Mouse (Mus musculus) forebrain, embryonic 16.5 days (tissue): ENCODE measurements around the gene Aim2. TPM values are rescaled to one million over a fixed set of nuclear protein-coding genes. Genes with fewer than 3 reads are reported as not detected.

Source experiments
- ATAC-seq: fragments of 200-750 bp; cut with Nextera tagmentation; 2 replicates; pipeline ENCODE4 v1.8.0; 2017; ENCODE audit warnings: mild to moderate bottlenecking, moderate library complexity
- H3K27ac ChIP-seq: fragments of 300-500 bp; sonication (generic); 2 replicates; pipeline ENCODE4 v1.5.1; 2014; ENCODE audit warnings: low read length, control low read depth
- H3K27me3 ChIP-seq: fragments of 300-500 bp; sonication (generic); replicated peaks from 2 replicates; pipeline ENCODE4 v1.6.1; 2014; ENCODE audit warnings: low read length; ENCODE audit not compliant: control insufficient read depth, insufficient read depth
- H3K36me3 ChIP-seq: fragments of 300-500 bp; sonication (generic); 2 replicates; pipeline ENCODE4 v1.6.1; 2014; ENCODE audit not compliant: control insufficient read depth, insufficient read depth
- H3K4me1 ChIP-seq: fragments of 300-500 bp; sonication (generic); replicated peaks from 2 replicates; pipeline ENCODE4 v1.6.1; 2014; ENCODE audit warnings: low read length; ENCODE audit not compliant: control insufficient read depth, insufficient read depth
- H3K4me2 ChIP-seq: fragments of 300-500 bp; sonication (generic); 2 replicates; pipeline ENCODE4 v1.6.1; 2014; ENCODE audit warnings: mild to moderate bottlenecking, low read length, control low read depth
- H3K4me3 ChIP-seq: fragments of 300-500 bp; sonication (generic); replicated peaks from 2 replicates; pipeline ENCODE4 v1.5.1; 2014; ENCODE audit warnings: mild to moderate bottlenecking, low read length, control low read depth
- H3K9ac ChIP-seq: fragments of 300-500 bp; sonication (generic); replicated peaks from 2 replicates; pipeline ENCODE4 v1.6.1; 2014; ENCODE audit warnings: low read depth, low read length, control low read depth
- H3K9me3 ChIP-seq: fragments of 300-500 bp; sonication (generic); 2 replicates; pipeline ENCODE4 v1.6.1; 2016; ENCODE audit warnings: low read length; ENCODE audit not compliant: control insufficient read depth
- WGBS: fragments of 180-500 bp; shearing (Covaris S2); extraction: QIAGEN DNeasy Blood & Tissue Kit; methylation state at CpG from one replicate; pipeline ENCODE4 v1.1.7; 2014; 5-methylcytosine and 5-hydroxymethylcytosine counted together
- polyA plus RNA-seq: library from polyadenylated mRNA; unstranded; fragments of >200 nt; fragmentation: Nextera tagmentation; extraction: Ambion mirVana; gene quantifications from 2 replicates; pipeline ENCODE4 v1.2.1, GENCODE M21; 2015

Aim2 gene
- polyA plus RNA-seq, 1 experiment from 2014 or later: 4.0 TPM

DNA sequence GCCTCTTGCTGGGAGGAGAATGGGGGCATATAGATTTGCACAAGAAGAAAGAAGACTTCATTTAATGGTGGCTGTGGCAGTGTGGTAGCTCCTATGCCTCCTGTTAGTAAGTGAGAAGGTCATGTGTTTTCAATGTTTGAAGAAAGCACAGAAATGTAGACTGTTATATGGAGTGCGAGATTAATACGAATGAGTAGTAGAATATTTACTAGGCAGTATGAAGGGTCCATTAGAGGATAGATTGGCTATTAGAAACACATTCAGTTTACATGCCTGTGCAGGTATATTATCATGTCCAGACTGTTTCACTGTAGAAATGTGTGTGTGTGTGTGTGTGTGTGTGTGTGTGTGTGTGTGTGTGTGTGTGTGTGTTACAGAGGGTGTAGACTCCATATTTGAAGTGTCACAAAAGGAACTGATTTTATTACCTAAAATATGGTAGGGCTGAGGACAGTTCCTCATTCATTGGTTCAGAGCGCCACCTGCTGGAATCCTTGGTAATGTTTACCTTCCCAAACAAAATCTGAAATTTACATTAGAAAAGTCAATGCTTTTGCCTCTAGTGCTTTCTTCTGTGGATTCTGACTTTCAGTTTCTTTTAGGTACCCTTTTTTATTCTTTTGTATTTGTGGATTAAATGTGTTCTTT lies 47.8 kb downstream of the Aim2 start:
- WGBS: 45% methylated on average over 3 of the region's 3 CpGs
- Histone ChIP-seq H3K27me3 (no peaks in the 10 kb centered on the region), H3K9me3 (no peaks in the 10 kb centered on the region), H3K4me2 (no peak overlapping the region), H3K4me3 (no peak overlapping the region), H3K9ac (no peak overlapping the region), H3K27ac (no peak overlapping the region), H3K36me3 (no peaks in the 10 kb centered on the region), H3K4me1 (no peaks in the 10 kb centered on the region)
- peak; percentile 92 for ATAC-seq

DNA sequence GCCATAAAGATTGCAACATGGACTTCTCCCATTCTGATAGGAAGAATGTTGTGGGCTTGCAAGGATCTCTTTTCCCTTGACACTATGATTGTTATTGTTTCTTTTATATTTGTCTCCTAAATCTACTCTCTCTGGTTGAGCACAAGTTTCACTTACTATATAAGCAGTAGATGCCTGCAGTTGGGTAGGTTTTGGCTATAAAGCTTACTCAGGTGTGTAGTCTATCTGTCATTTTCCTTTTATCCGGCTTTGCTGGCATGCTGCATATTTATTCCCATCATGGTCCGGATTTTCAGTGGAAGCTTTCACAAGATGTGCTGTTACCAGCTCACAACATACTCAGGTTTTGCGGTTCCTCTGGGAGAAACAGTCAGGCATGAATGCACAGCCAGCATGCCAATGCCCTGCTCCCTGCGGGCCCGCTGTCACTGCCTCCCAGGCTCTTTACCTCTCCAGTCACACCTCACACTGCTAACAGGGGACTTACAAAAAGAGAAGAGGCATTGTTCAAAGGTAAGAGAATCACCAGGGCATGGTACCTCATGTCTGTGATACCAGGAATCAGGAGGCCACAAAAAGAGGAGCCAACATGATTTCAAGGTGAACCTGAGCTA lies 54.1 kb downstream of the Aim2 start:
- H3K36me3 ChIP-seq: no peaks in the 10 kb centered on the region
- H3K27me3 ChIP-seq: no peaks in the 10 kb centered on the region
- no peak overlapping the region for H3K4me3 ChIP-seq
- WGBS: 90% methylated on average over 5 of the region's 5 CpGs
- ATAC-seq: no peak
- no peak overlapping the region for H3K27ac ChIP-seq
- H3K4me1 ChIP-seq: no peaks in the 10 kb centered on the region
- no peak overlapping the region for H3K9ac ChIP-seq
- no peaks in the 10 kb centered on the region for H3K9me3 ChIP-seq
- H3K4me2 ChIP-seq: no peak overlapping the region

GRCm38 (mm10) chr1:173409066-173409465 lies 58.4 kb downstream of the Aim2 start:
- Histone ChIP-seq H3K36me3 (no peaks in the 10 kb centered on the region), H3K9ac (no peak overlapping the region), H3K9me3 (no peaks in the 10 kb centered on the region), H3K4me3 (no peak overlapping the region), H3K27ac (no peak overlapping the region), H3K4me2 (no peak overlapping the region), H3K4me1 (no peaks in the 10 kb centered on the region), H3K27me3 (no peaks in the 10 kb centered on the region)
- no peak for ATAC-seq

- H3K36me3 ChIP-seq: no peaks in the 10 kb centered on the region
- ATAC-seq: no peak
- H3K9ac ChIP-seq: no peak overlapping the region
- no peaks in the 10 kb centered on the region for H3K9me3 ChIP-seq
- WGBS: 82% methylated on average over 4 of the region's 4 CpGs
- H3K27ac ChIP-seq: no peak overlapping the region
- no peaks in the 10 kb centered on the region for H3K4me1 ChIP-seq
- H3K4me2 ChIP-seq: no peak overlapping the region
- no peak overlapping the region for H3K4me3 ChIP-seq
- H3K27me3 ChIP-seq: no peaks in the 10 kb centered on the region
Measured at GRCm38 (mm10) chr1:173411863-173412262, 61.2 kb downstream of the Aim2 start.

GRCm38 (mm10) chr1:173414631-173415030 lies 64.0 kb downstream of the Aim2 start:
- no peak overlapping the region for H3K27ac ChIP-seq
- no peak overlapping the region for H3K4me2 ChIP-seq
- H3K9me3 ChIP-seq: no peaks in the 10 kb centered on the region
- no peak overlapping the region for H3K4me3 ChIP-seq
- no peaks in the 10 kb centered on the region for H3K36me3 ChIP-seq
- no peaks in the 10 kb centered on the region for H3K4me1 ChIP-seq
- H3K9ac ChIP-seq: no peak overlapping the region
- 61% methylated on average over 3 of the region's 3 CpGs for WGBS
- H3K27me3 ChIP-seq: no peaks in the 10 kb centered on the region
- ATAC-seq: no peak

DNA sequence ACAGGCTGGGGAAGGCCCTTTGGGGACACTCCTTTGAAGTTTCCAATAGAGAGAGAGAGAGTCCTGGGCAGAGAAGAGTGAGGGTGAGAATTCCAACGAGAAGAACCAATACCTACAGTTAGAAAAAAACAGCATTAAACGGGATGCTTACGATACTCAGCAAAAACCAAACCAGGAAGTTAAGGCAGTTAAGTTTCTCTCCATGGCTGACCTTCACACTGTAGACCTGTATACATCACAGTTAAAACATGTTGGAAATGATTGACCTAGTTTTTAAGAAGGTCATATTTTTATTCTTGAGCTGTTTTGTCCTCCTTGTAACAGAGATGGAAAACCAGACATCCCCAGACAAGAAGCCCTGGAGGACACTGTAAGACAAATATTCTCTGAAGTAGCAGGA lies 67.8 kb downstream of the Aim2 start:
- Histone ChIP-seq H3K9ac (no peak overlapping the region), H3K4me2 (no peak overlapping the region), H3K4me1 (no peaks in the 10 kb centered on the region), H3K27me3 (no peaks in the 10 kb centered on the region), H3K4me3 (no peak overlapping the region), H3K27ac (no peak overlapping the region), H3K36me3 (no peaks in the 10 kb centered on the region), H3K9me3 (no peaks in the 10 kb centered on the region)
- 92% methylated on average over 3 of the region's 3 CpGs for WGBS
- no peak for ATAC-seq

DNA sequence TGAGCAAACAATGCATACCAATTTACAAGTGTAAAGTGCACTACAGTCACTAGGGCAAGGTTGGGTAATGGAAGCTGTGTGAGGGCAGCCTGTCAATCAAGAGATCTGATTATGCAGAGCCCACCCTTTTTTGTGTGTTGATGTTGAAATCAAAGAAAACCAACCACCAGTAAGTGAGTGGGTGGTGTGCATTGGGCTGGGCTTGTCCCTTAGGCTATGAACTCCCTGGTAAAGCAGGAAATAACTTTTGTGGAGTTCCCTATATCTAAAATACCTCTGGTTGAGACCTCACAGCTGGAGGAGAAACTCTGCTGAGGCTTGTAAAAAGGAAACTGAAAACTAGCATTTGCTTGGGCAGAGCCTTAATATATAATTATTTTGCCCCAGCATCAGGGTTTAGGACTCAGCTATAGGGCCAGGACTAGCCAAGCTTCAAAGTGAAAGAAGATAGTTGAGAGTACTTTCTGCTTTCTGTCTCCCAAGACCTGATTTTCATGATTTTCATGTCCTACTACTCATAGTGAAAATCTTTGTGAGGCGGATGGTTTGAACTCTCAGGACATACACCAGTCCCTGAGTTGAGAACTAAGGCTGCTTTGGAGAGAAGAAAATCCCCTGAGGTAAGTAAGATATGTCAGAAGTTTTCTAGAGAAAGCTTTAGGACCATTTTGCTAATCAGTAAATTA lies 68.4 kb downstream of the Aim2 start:
- H3K4me1 ChIP-seq: no peaks in the 10 kb centered on the region
- H3K4me3 ChIP-seq: no peak overlapping the region
- H3K4me2 ChIP-seq: no peak overlapping the region
- no peaks in the 10 kb centered on the region for H3K9me3 ChIP-seq
- no peak overlapping the region for H3K27ac ChIP-seq
- no peaks in the 10 kb centered on the region for H3K27me3 ChIP-seq
- ATAC-seq: no peak
- H3K9ac ChIP-seq: no peak overlapping the region
- WGBS: 90% methylated on average over 1 of the region's 1 CpGs
- no peaks in the 10 kb centered on the region for H3K36me3 ChIP-seq

GRCm38 (mm10) chr1:173420374-173420773 lies 69.7 kb downstream of the Aim2 start:
- no peaks in the 10 kb centered on the region for H3K4me1 ChIP-seq
- H3K9ac ChIP-seq: no peak overlapping the region
- no peak overlapping the region for H3K4me2 ChIP-seq
- no peak for ATAC-seq
- H3K9me3 ChIP-seq: no peaks in the 10 kb centered on the region
- 84% methylated on average over 6 of the region's 6 CpGs for WGBS
- no peaks in the 10 kb centered on the region for H3K27me3 ChIP-seq
- H3K36me3 ChIP-seq: no peaks in the 10 kb centered on the region
- no peak overlapping the region for H3K27ac ChIP-seq
- no peak overlapping the region for H3K4me3 ChIP-seq

- H3K36me3 ChIP-seq: no peaks in the 10 kb centered on the region
- no peaks in the 10 kb centered on the region for H3K4me1 ChIP-seq
- H3K9ac ChIP-seq: no peak overlapping the region
- no peak for ATAC-seq
- H3K27ac ChIP-seq: no peak overlapping the region
- H3K27me3 ChIP-seq: no peaks in the 10 kb centered on the region
- H3K4me3 ChIP-seq: no peak overlapping the region
- no peaks in the 10 kb centered on the region for H3K9me3 ChIP-seq
- no peak overlapping the region for H3K4me2 ChIP-seq
- 69% methylated on average over 2 of the region's 2 CpGs for WGBS
Measured at GRCm38 (mm10) chr1:173426345-173426744, 75.7 kb downstream of the Aim2 start.
